ENCODE assay signal across 7 mouse cellular contexts in genomic region chr14:19751025-19751771, GRCm38 (mm10). TPM values are rescaled to one million over a fixed set of nuclear protein-coding genes. Genes with fewer than 3 reads are reported as not detected.
DNase-seq lines count a peak whose midpoint lies in the region; ATAC-seq lines count a peak whose summit lies in the region.

Nid2 (plus strand) TSS chr14:19751265.

- DNase-seq in adrenal gland, postnatal 4 days (ENCODE audit: low spot score in 2 of 2), result peak; percentile 79
- peak; percentile 98 for DNase-seq in embryonic facial prominence, embryonic 14.5 days (ENCODE audit: low spot score)
- DNase-seq in heart, adult 9 months (ENCODE audit: low spot score in 2 of 2), result peak; percentile 93
- peak; percentile 82 to 90 for DNase-seq in kidney, adult 8-10 months
- DNase-seq in spleen, postnatal 10 days (ENCODE audit: low spot score in 2 of 2), result peak; percentile 29 to 71

- H3K27me3 ChIP-seq in embryonic facial prominence, embryonic 14.5 days (replicated peaks; ENCODE audit: control insufficient read depth, insufficient read depth, low read length), result no peaks in the 10 kb centered on the region
- no peaks in the 10 kb centered on the region for H3K27me3 ChIP-seq in limb, embryonic 15.5 days
- peaks cover 21% of the 10 kb centered on the region for H3K27me3 ChIP-seq in midbrain, embryonic 16.5 days (ENCODE audit: control insufficient read depth, insufficient read depth, low read depth, low read length)

- H3K9me3 ChIP-seq in embryonic facial prominence, embryonic 14.5 days (ENCODE audit: control insufficient read depth, low read length), result no peaks in the 10 kb centered on the region
- no peaks in the 10 kb centered on the region for H3K9me3 ChIP-seq in limb, embryonic 15.5 days
- no peaks in the 10 kb centered on the region for H3K9me3 ChIP-seq in midbrain, embryonic 16.5 days (replicated peaks; ENCODE audit: control insufficient read depth, low read length, poor library complexity, severe bottlenecking)

- H3K36me3 ChIP-seq in embryonic facial prominence, embryonic 14.5 days (ENCODE audit: control insufficient read depth, insufficient read depth, low read length), result no peaks in the 10 kb centered on the region
- no peaks in the 10 kb centered on the region for H3K36me3 ChIP-seq in limb, embryonic 15.5 days
- H3K36me3 ChIP-seq in midbrain, embryonic 16.5 days (ENCODE audit: control insufficient read depth, insufficient read depth, low read length), result no peaks in the 10 kb centered on the region

- H3K4me2 ChIP-seq in embryonic facial prominence, embryonic 14.5 days (ENCODE audit: low read depth, low read length), result peak within 1 kb of the TSS; percentile 68
- H3K4me2 ChIP-seq in limb, embryonic 15.5 days, result peak within 1 kb of the TSS; percentile 83
- H3K4me2 ChIP-seq in midbrain, embryonic 16.5 days (ENCODE audit: low read length), result peak within 1 kb of the TSS; percentile 98

- H3K4me1 ChIP-seq in embryonic facial prominence, embryonic 14.5 days (ENCODE audit: control insufficient read depth, insufficient read depth, low read length), result peaks cover 22% of the 10 kb centered on the region
- peaks cover 19% of the 10 kb centered on the region for H3K4me1 ChIP-seq in limb, embryonic 15.5 days
- peaks cover 10% of the 10 kb centered on the region for H3K4me1 ChIP-seq in midbrain, embryonic 16.5 days (ENCODE audit: control insufficient read depth, insufficient read depth, low read length)

- H3K27ac ChIP-seq in embryonic facial prominence, embryonic 14.5 days (replicated peaks; ENCODE audit: low read depth, low read length), result peak within 1 kb of the TSS; percentile 80
- H3K27ac ChIP-seq in limb, embryonic 15.5 days, result peak within 1 kb of the TSS; percentile 87
- H3K27ac ChIP-seq in midbrain, embryonic 16.5 days (ENCODE audit: low read length), result no peak within 1 kb of the TSS

- H3K9ac ChIP-seq in embryonic facial prominence, embryonic 14.5 days (ENCODE audit: low read depth, low read length), result peak within 1 kb of the TSS; percentile 58
- H3K9ac ChIP-seq in limb, embryonic 15.5 days, result peak within 1 kb of the TSS; percentile 37
- peak within 1 kb of the TSS; percentile 50 for H3K9ac ChIP-seq in midbrain, embryonic 16.5 days (ENCODE audit: low read depth, low read length)

- H3K4me3 ChIP-seq in embryonic facial prominence, embryonic 14.5 days (ENCODE audit: low read depth, low read length), result peak within 1 kb of the TSS; percentile 58
- peak within 1 kb of the TSS; percentile 53 for H3K4me3 ChIP-seq in limb, embryonic 15.5 days
- peak within 1 kb of the TSS; percentile 55 for H3K4me3 ChIP-seq in midbrain, embryonic 16.5 days (ENCODE audit: low read depth, low read length)

- WGBS in embryonic facial prominence, embryonic 14.5 days, result under 1% methylated on average over 44 of the region's 45 CpGs
- under 1% methylated on average over 45 of the region's 45 CpGs for WGBS in limb, embryonic 15.5 days
- under 1% methylated on average over 45 of the region's 45 CpGs for WGBS in midbrain, embryonic 16.5 days

- peak; percentile 96 for ATAC-seq in embryonic facial prominence, embryonic 14.5 days (ENCODE audit: low read depth)
- peak; percentile 88 for ATAC-seq in limb, embryonic 15.5 days (ENCODE audit: insufficient number of reproducible peaks, low FRiP score, low TSS enrichment, low read depth)
- ATAC-seq in midbrain, embryonic 16.5 days, result peak; percentile 95

RNA-seq across cellular contexts. Expression of gene Nid2, which starts in this region (rescaled TPM):
- 100 to 1,000 TPM in 1 of 2 experiments, 10 to 100 TPM in 1; 80.3 to 105 TPM for total RNA-seq in adrenal gland, postnatal 4 days (2021)
- 152 and 174 TPM in 2 replicates for polyA plus RNA-seq in embryonic facial prominence, embryonic 14.5 days (2014; fragmentation: Nextera tagmentation; extraction: Ambion mirVana)
- 91.1 and 100 TPM in 2 replicates for polyA plus RNA-seq in limb, embryonic 15.5 days (2015; fragmentation: Nextera tagmentation; extraction: Ambion mirVana)
- polyA plus RNA-seq in midbrain, embryonic 16.5 days (2015; fragmentation: Nextera tagmentation; extraction: Ambion mirVana), result 28.2 and 31.6 TPM in 2 replicates
